Mouse (Mus musculus) small intestine, adult 2 months (tissue): Measurements from ENCODE around the gene Rpl36a-ps1.

Experiments used
- CTCF ChIP-seq: fragments of 200-500 bp; IDR thresholded peaks from 2 replicates; pipeline ENCODE4 v1.5.1; 2012; ENCODE audit warnings: low read depth, mild to moderate bottlenecking, control low read depth, inconsistent platforms, low read length, moderate library complexity, mixed read lengths; ENCODE audit not compliant: insufficient replicate concordance, insufficient read length; ENCODE audit errors: extremely low read depth
- POLR2A ChIP-seq: fragments of 200-500 bp; IDR thresholded peaks from 2 replicates; pipeline ENCODE4 v1.6.1; 2012; ENCODE audit warnings: low read depth, mild to moderate bottlenecking, control low read depth, inconsistent platforms, low read length, moderate library complexity

- no peak for TF ChIP-seq CTCF
- TF ChIP-seq POLR2A: no peak
These were observed 16.8 kb upstream of the Rpl36a-ps1 start for GRCm38 (mm10) chr14:99010920-99011313.
